Mouse (Mus musculus) cerebellum, postnatal 4 days (tissue): ENCODE measurements at regions not wholly inside any gene's neighbourhood (a gene's known extent, or its start where the extent isn't known, plus 50 kb on each side); places are given as distances from the start of the nearest gene placed in this dataset.
A peak's percentile ranks its signal among the peaks of the same experiment; 100 is the strongest.

Experiments used
- DNase-seq, 2 experiments: peaks; one replicate each; pipeline ENCODE4 v3.0.0; 2022; ENCODE audit warnings: low spot score in 2 of 2, mixed read lengths in 1 of 2

GRCm38 (mm10) chr3:66518289-66518688, 221.7 kb upstream of the Veph1 start:
- no peak for DNase-seq

GRCm38 (mm10) chr3:66515773-66516406, 219.3 kb upstream of the Veph1 start:
- DNase-seq: no peak

- DNase-seq: no peak
Measured at GRCm38 (mm10) chr3:66514587-66514986, 217.9 kb upstream of the Veph1 start.

- no peak for DNase-seq
Measured at GRCm38 (mm10) chr3:66512408-66512807, 215.8 kb upstream of the Veph1 start.

GRCm38 (mm10) chr3:66510455-66510854, 213.8 kb upstream of the Veph1 start:
- no peak for DNase-seq

GRCm38 (mm10) chr3:66506125-66506524, 209.5 kb upstream of the Veph1 start:
- no peak for DNase-seq

- DNase-seq: no peak
Measured at GRCm38 (mm10) chr3:66505476-66506076, 208.9 kb upstream of the Veph1 start.

- no peak for DNase-seq
Measured at GRCm38 (mm10) chr3:66504717-66505116, 208.1 kb upstream of the Veph1 start.

- no peak for DNase-seq
Measured at GRCm38 (mm10) chr3:66503615-66504014, 207.0 kb upstream of the Veph1 start.

GRCm38 (mm10) chr3:66501865-66502264, 205.2 kb upstream of the Veph1 start:
- DNase-seq: no peak

- no peak for DNase-seq
Measured at GRCm38 (mm10) chr3:66494442-66495113, 197.9 kb upstream of the Veph1 start.

GRCm38 (mm10) chr3:66490696-66491357, 194.2 kb upstream of the Veph1 start:
- no peak for DNase-seq

GRCm38 (mm10) chr3:66488724-66489123, 192.1 kb upstream of the Veph1 start:
- DNase-seq: no peak

GRCm38 (mm10) chr3:66486658-66487057, 190.0 kb upstream of the Veph1 start:
- DNase-seq: no peak

GRCm38 (mm10) chr3:66486184-66486583, 189.5 kb upstream of the Veph1 start:
- no peak for DNase-seq

- DNase-seq: peak in 1 of 2 experiments; percentile 7
Measured at GRCm38 (mm10) chr3:66480718-66481117, 184.1 kb upstream of the Veph1 start.

- DNase-seq: no peak
Measured at GRCm38 (mm10) chr3:66479266-66479665, 182.6 kb upstream of the Veph1 start.

GRCm38 (mm10) chr3:66466321-66466720, 169.7 kb upstream of the Veph1 start:
- no peak for DNase-seq

- peak in 1 of 2 experiments; percentile 51 for DNase-seq
Measured at GRCm38 (mm10) chr3:66465371-66465770, 168.7 kb upstream of the Veph1 start.

GRCm38 (mm10) chr3:66462341-66462740, 165.7 kb upstream of the Veph1 start:
- no peak for DNase-seq

GRCm38 (mm10) chr3:66446274-66447159, 149.9 kb upstream of the Veph1 start:
- no peak for DNase-seq

- DNase-seq: no peak
Measured at GRCm38 (mm10) chr3:66433216-66433615, 136.6 kb upstream of the Veph1 start.
